Mouse (Mus musculus) thymus, adult 2 months (tissue): ENCODE results near the gene 2210016L21Rik.

Experiments
- CTCF ChIP-seq: fragments of 200-500 bp; IDR thresholded peaks from 2 replicates; pipeline ENCODE4 v1.5.1; 2012; ENCODE audit warnings: mild to moderate bottlenecking, control low read depth, low read length, moderate library complexity, borderline replicate concordance; ENCODE audit not compliant: control insufficient read depth, poor library complexity, insufficient read depth; ENCODE audit errors: extremely low read depth
- POLR2A ChIP-seq: fragments of 200-500 bp; IDR thresholded peaks from 2 replicates; pipeline ENCODE4 v1.6.1; 2012; ENCODE audit warnings: mild to moderate bottlenecking, low read length, control low read depth, moderate library complexity; ENCODE audit not compliant: control insufficient read depth, poor library complexity, insufficient read depth; ENCODE audit errors: extremely low read depth

DNA sequence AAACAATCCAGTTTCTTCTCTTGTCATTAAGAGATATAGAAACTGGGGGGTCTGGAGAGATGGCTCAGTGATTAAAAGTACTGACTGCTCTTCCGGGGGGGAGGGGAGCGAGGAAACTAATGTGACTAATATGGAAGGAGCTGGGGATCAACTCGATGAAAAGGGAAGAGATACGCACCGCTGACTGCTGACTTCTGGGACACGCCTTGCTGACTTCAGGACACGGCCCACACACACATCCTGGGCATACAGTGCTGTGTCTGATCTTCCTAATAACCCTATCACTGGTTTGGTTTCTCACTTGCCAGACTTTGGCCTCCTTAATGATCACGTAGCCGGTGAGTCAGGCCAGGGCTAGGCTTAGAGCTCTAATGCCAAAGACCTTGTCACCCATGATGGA, 15.2 kb upstream of the 2210016L21Rik start:
- no peak for TF ChIP-seq POLR2A
- no peak for TF ChIP-seq CTCF
